Mouse (Mus musculus) brain, embryonic 14.5 days (tissue): Measurements from ENCODE around the gene Tfip11.

ENCODE experiments used
- CTCF ChIP-seq: fragments of 200-500 bp; IDR thresholded peaks from 2 replicates; pipeline ENCODE4 v1.5.1; 2012; ENCODE audit warnings: inconsistent platforms, mild to moderate bottlenecking, moderate library complexity, borderline replicate concordance; ENCODE audit not compliant: insufficient read depth, insufficient read length; ENCODE audit errors: extremely low read depth
- POLR2A ChIP-seq: fragments of 200-500 bp; IDR thresholded peaks from 2 replicates; pipeline ENCODE4 v1.6.1; 2012; ENCODE audit warnings: mild to moderate bottlenecking, inconsistent platforms, borderline replicate concordance; ENCODE audit not compliant: poor library complexity, insufficient read depth, insufficient read length, severe bottlenecking; ENCODE audit errors: extremely low read depth

DNA sequence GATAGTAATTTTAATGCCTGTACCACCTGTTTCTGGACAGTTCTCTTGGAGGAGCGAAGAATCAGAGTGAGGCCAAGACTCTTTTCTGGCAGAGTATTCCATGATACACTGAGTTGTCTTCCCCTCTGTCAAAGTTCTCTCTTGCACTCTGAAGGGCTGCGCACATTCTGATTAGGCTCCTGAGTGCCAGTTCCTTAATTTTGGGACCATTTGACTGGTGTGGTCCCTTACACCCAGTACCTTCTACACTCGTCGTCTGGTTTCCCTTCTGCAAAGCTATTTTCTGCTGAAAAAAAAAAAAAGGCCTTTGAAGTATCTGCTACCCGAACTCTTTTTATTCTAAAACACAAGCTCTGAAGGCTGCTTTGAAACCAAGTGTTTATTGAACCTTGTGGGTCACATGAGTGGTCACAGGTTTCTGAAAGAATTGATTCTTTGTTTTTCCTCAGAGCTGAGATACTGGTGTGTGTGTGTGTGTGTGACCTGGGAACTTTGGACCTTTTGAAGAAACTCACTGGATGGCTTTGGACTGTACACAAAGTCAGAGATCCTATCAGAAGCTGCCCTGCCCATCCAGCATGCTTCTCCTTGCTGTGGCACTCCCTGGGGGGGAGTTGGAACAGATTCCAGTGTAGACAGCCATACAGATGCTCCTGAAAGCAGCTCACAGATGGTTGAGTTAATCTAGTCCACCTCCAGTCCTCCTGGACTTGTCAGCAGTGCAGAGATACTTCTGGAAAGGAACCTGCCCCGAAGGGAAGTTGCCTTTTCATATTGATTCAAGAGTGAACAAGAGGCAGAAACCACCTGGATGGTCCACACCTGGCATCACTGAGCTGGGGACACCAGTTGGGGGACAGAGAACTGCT, 18.2 kb downstream of the Tfip11 start:
- TF ChIP-seq CTCF (no peak), POLR2A (no peak)
